Mouse (Mus musculus) embryonic facial prominence, embryonic 14.5 days (tissue): ENCODE measurements around the gene Smap1. TPM values are rescaled to one million over a fixed set of nuclear protein-coding genes. Genes with fewer than 3 reads are reported as not detected.
"Not testable (repeated sequence)": the region's sequence is repeated elsewhere in the genome, so short reads cannot be mapped to it uniquely, and the experiment has no call there.

ENCODE experiments used
- ATAC-seq: fragments of 200-750 bp; cut with Nextera tagmentation; 2 replicates; pipeline ENCODE4 v1.8.0; 2017; ENCODE audit warnings: low read depth, moderate number of reproducible peaks, moderate TSS enrichment
- DNase-seq: peaks from one replicate; pipeline ENCODE4 v3.0.0-alpha.2; 2015; ENCODE audit warnings: low spot score
- H3K27ac ChIP-seq: fragments of 300-500 bp; sonication (generic); replicated peaks from 2 replicates; pipeline ENCODE4 v1.5.1; 2014; ENCODE audit warnings: low read depth, mild to moderate bottlenecking, low read length, moderate library complexity
- H3K27me3 ChIP-seq: fragments of 300-500 bp; sonication (generic); replicated peaks from 2 replicates; pipeline ENCODE4 v1.6.1; 2014; ENCODE audit warnings: low read length; ENCODE audit not compliant: control insufficient read depth, insufficient read depth
- H3K36me3 ChIP-seq: fragments of 300-500 bp; sonication (generic); 2 replicates; pipeline ENCODE4 v1.6.1; 2014; ENCODE audit warnings: low read length, mixed read lengths; ENCODE audit not compliant: control insufficient read depth, insufficient read depth
- H3K4me1 ChIP-seq: fragments of 300-500 bp; sonication (generic); 2 replicates; pipeline ENCODE4 v1.6.1; 2014; ENCODE audit warnings: antibody characterized with exemption, low read length; ENCODE audit not compliant: control insufficient read depth, insufficient read depth
- H3K4me2 ChIP-seq: fragments of 300-500 bp; sonication (generic); 2 replicates; pipeline ENCODE4 v1.6.1; 2014; ENCODE audit warnings: low read depth, mild to moderate bottlenecking, low read length, moderate library complexity, mixed read lengths
- H3K4me3 ChIP-seq: fragments of 300-500 bp; sonication (generic); 2 replicates; pipeline ENCODE4 v1.5.1; 2014; ENCODE audit warnings: low read depth, mild to moderate bottlenecking, low read length
- H3K9ac ChIP-seq: fragments of 300-500 bp; sonication (generic); 2 replicates; pipeline ENCODE4 v1.6.1; 2014; ENCODE audit warnings: low read depth, mild to moderate bottlenecking, low read length, moderate library complexity, mixed read lengths
- H3K9me3 ChIP-seq: fragments of 300-500 bp; sonication (generic); 2 replicates; pipeline ENCODE4 v1.6.1; 2016; ENCODE audit warnings: low read length; ENCODE audit not compliant: control insufficient read depth
- WGBS: fragments of 180-500 bp; shearing (Covaris S2); extraction: QIAGEN DNeasy Blood & Tissue Kit; methylation state at CpG from one replicate; pipeline ENCODE4 v1.1.7; 2014; 5-methylcytosine and 5-hydroxymethylcytosine counted together
- polyA plus RNA-seq: library from polyadenylated mRNA; unstranded; fragments of >200 nt; fragmentation: Nextera tagmentation; extraction: Ambion mirVana; gene quantifications from 2 replicates; pipeline ENCODE4 v1.2.1, GENCODE M21; 2014

Smap1 gene
- polyA plus RNA-seq, result 51.8 and 55.4 TPM in 2 replicates

- peak within 1 kb of the TSS; percentile 94 for H3K9ac ChIP-seq
- DNase-seq, result peak; percentile 94
These were observed at the start of gene Smap1 for GRCm38 (mm10) chr1:23921711-23922529. TSS of gene Smap1 (minus strand) at chr1:23922317.

GRCm38 (mm10) chr1:23971159-23971558 is 49.0 kb upstream of the Smap1 start:
- H3K4me2 ChIP-seq, H3K9me3 ChIP-seq, H3K36me3 ChIP-seq, H3K27me3 ChIP-seq, DNase-seq, H3K4me1 ChIP-seq, H3K27ac ChIP-seq, H3K9ac ChIP-seq, ATAC-seq, H3K4me3 ChIP-seq: not testable (repeated sequence)
- WGBS, result 92% methylated on average over 3 of the region's 4 CpGs

More at GRCm38 (mm10) chr1:23921711-23922529, at the start of gene Smap1:
- H3K27ac ChIP-seq, result peak within 1 kb of the TSS; percentile 91
- WGBS, result under 1% methylated on average over 19 of the region's 113 CpGs
- H3K9me3 ChIP-seq, result peaks cover 6% of the 10 kb centered on the region; the same call in 1 of the 2 replicates
- H3K4me2 ChIP-seq, result peak within 1 kb of the TSS; percentile 75
- H3K4me3 ChIP-seq, result peak within 1 kb of the TSS; percentile 97
- H3K4me1 ChIP-seq, result peaks cover 20% of the 10 kb centered on the region
- peak; percentile 95 for ATAC-seq
- no peaks in the 10 kb centered on the region for H3K27me3 ChIP-seq
- H3K36me3 ChIP-seq, result no peaks in the 10 kb centered on the region

- H3K9ac ChIP-seq, result no peak overlapping the region
- ATAC-seq (no peak), DNase-seq (no peak)
- no peak overlapping the region for H3K27ac ChIP-seq
- no peaks in the 10 kb centered on the region for H3K27me3 ChIP-seq
- no peaks in the 10 kb centered on the region for H3K36me3 ChIP-seq
- no peak overlapping the region for H3K4me3 ChIP-seq
- whole genome bisulfite sequencing, result 91% methylated on average over 8 of the region's 9 CpGs
- no peak overlapping the region for H3K4me2 ChIP-seq
- no peaks in the 10 kb centered on the region for H3K4me1 ChIP-seq
- H3K9me3 ChIP-seq, result peaks cover 4% of the 10 kb centered on the region; the same call in 1 of the 2 replicates
These were observed 46.1 kb upstream of the Smap1 start for GRCm38 (mm10) chr1:23968027-23968725.

GRCm38 (mm10) chr1:23966226-23966625 is 44.1 kb upstream of the Smap1 start:
- Histone ChIP-seq H3K4me3 (no peak overlapping the region), H3K27ac (no peak overlapping the region), H3K9me3 (peaks cover 4% of the 10 kb centered on the region; the same call in 1 of the 2 replicates), H3K9ac (no peak overlapping the region), H3K36me3 (no peaks in the 10 kb centered on the region), H3K4me2 (no peak overlapping the region), H3K27me3 (no peaks in the 10 kb centered on the region), H3K4me1 (no peaks in the 10 kb centered on the region)
- DNase-seq (peak; percentile 29), ATAC-seq (no peak)
- WGBS, result 26% methylated on average over 1 of the region's 1 CpGs

- ATAC-seq (0 out of 2 replicates have a peak, but pooled peaks have one; percentile 33), DNase-seq (no peak)
- Histone ChIP-seq H3K4me2 (peak overlapping the region; percentile 53), H3K36me3 (no peaks in the 10 kb centered on the region), H3K9ac (0 out of 2 replicates have a peak overlapping the region, but pooled peaks have one; percentile 14), H3K9me3 (no peaks in the 10 kb centered on the region), H3K27ac (no peak overlapping the region), H3K4me1 (peaks cover 5% of the 10 kb centered on the region; the same call in 1 of the 2 replicates), H3K27me3 (no peaks in the 10 kb centered on the region), H3K4me3 (peak overlapping the region; percentile 32)
- 10% methylated on average over 6 of the region's 6 CpGs for whole genome bisulfite sequencing
These were observed 37.3 kb upstream of the Smap1 start for GRCm38 (mm10) chr1:23959415-23959732.

- H3K27me3 ChIP-seq, result no peaks in the 10 kb centered on the region
- 0 out of 2 replicates have a peak overlapping the region, but pooled peaks have one; percentile 14 for H3K9ac ChIP-seq
- H3K4me2 ChIP-seq, result peak overlapping the region; percentile 53
- no peaks in the 10 kb centered on the region for H3K36me3 ChIP-seq
- H3K4me1 ChIP-seq, result peaks cover 5% of the 10 kb centered on the region; the same call in 1 of the 2 replicates
- no peaks in the 10 kb centered on the region for H3K9me3 ChIP-seq
- DNase-seq (peak; percentile 14), ATAC-seq (peak; percentile 44; the same call in 1 of the 2 replicates)
- no peak overlapping the region for H3K27ac ChIP-seq
- 13% methylated on average over 13 of the region's 13 CpGs for WGBS
- peak overlapping the region; percentile 32 for H3K4me3 ChIP-seq
These were observed 36.7 kb upstream of the Smap1 start for GRCm38 (mm10) chr1:23958668-23959414.

- 89% methylated on average over 6 of the region's 6 CpGs for WGBS
- Histone ChIP-seq H3K27me3 (no peaks in the 10 kb centered on the region), H3K27ac (no peak overlapping the region), H3K4me1 (peaks cover 5% of the 10 kb centered on the region; the same call in 1 of the 2 replicates), H3K9me3 (no peaks in the 10 kb centered on the region), H3K36me3 (no peaks in the 10 kb centered on the region), H3K9ac (no peak overlapping the region), H3K4me3 (no peak overlapping the region), H3K4me2 (no peak overlapping the region)
- no peak for ATAC-seq
- no peak for DNase-seq
These were observed 36.0 kb upstream of the Smap1 start for GRCm38 (mm10) chr1:23958101-23958500.

GRCm38 (mm10) chr1:23955539-23955938 is 33.4 kb upstream of the Smap1 start:
- H3K27me3 ChIP-seq, result no peaks in the 10 kb centered on the region
- no peak overlapping the region for H3K9ac ChIP-seq
- WGBS, result 68% methylated on average over 4 of the region's 4 CpGs
- DNase-seq, result peak; percentile 20
- no peak overlapping the region for H3K27ac ChIP-seq
- H3K4me3 ChIP-seq, result no peak overlapping the region
- no peaks in the 10 kb centered on the region for H3K36me3 ChIP-seq
- no peak overlapping the region for H3K4me2 ChIP-seq
- peaks cover 5% of the 10 kb centered on the region; the same call in 1 of the 2 replicates for H3K4me1 ChIP-seq
- no peak for ATAC-seq
- H3K9me3 ChIP-seq, result no peaks in the 10 kb centered on the region
